Mouse (Mus musculus): ENCODE data around the gene Socs2. TPM values are rescaled to one million over a fixed set of nuclear protein-coding genes. Genes with fewer than 3 reads are reported as not detected.
A peak's percentile ranks its signal among the peaks of the same experiment; 100 is the strongest.

The Socs2 gene
- 133 and 138 TPM in 2 replicates for polyA plus RNA-seq (2014; fragmentation: Nextera tagmentation; extraction: Ambion mirVana)

DNA sequence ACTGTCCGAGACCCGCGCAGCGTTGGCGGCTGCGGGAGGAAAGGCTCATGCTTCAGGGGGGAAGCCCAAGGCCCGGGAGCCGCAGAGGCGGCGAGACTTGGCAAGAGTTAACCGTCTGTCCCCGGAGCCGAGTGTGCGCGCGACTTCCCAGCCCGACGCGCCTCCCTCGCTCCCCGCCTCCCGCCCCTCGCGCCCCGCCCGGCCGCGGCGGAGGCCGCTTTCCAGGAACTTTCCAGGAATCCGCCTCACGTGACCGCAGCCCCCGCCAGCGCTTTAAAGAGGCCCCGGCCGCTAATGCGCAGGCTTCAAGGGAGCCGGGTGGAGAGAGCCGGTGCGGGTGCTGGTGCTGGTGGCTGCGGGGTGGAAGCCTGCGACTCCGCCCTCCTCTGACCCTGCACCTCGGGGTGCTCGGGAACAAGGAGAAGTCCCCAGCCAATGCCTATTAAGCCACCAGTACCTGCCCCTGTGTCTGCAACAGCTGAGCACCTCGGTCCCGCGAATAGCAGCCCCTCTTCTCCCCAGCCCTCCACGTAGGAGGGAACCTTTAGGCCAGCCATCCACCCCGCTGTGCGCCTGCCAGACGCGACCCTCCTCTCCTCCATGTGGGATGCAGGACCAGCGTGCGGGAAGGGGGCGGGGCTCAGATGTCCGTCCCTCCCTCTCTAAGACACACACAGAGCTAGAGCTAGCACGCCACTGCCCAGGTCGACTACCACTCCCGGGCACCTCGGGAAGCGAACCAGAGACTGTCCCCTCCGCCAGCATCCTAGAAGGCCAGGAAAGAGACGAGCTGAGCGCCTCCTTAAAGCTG, at the start of gene Socs2:
Gene Socs2, minus strand, starts transcription at position 496 of the 811 bp plus-strand sequence.
- Histone ChIP-seq H3K36me3 (replicated peaks; ENCODE audit: control insufficient read depth, insufficient read depth) (peaks cover 5% of the 10 kb centered on the region; the same call in 1 of the 2 replicates), H3K4me3 (replicated peaks; ENCODE audit: low read length) (peak within 1 kb of the TSS; percentile 90), H3K27me3 (ENCODE audit: control insufficient read depth, insufficient read depth, low read length) (no peaks in the 10 kb centered on the region), H3K9ac (peak within 1 kb of the TSS; percentile 78), H3K9me3 (ENCODE audit: control insufficient read depth, low read length) (no peaks in the 10 kb centered on the region), H3K27ac (peak within 1 kb of the TSS; percentile 94), H3K4me1 (replicated peaks; ENCODE audit: control insufficient read depth, insufficient read depth, low read length) (peaks cover 14% of the 10 kb centered on the region; the same call in 1 of the 2 replicates), H3K4me2 (replicated peaks) (peak within 1 kb of the TSS; percentile 95)
- under 1% methylated on average over 66 of the region's 66 CpGs for WGBS
- DNase-seq (ENCODE audit: low spot score) = peak; percentile 96
- ATAC-seq (ENCODE audit: low FRiP score) = peak; percentile 89

DNA sequence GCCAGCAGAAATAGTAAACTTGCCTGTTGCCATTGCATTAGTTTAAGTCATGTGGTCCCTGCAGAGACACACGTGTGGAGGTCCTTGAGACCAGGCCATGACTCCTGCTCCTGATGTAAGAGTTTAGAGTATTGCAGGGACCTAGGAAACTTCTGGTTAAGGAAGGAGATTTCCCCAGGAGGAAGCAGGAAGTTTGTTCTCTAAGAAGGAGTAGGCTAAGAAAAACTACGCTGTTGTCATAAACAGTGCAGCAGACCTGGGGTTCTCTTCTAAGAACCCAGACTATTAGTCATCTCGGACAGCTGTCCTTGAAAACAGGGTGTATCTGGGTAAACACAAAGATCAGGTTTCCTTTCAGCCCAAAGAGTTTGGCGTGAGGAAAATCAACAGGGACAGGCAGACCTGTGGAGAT, 48.5 kb upstream of the Socs2 start:
- Histone ChIP-seq H3K9ac (no peak overlapping the region), H3K9me3 (ENCODE audit: control insufficient read depth, low read length) (no peaks in the 10 kb centered on the region), H3K4me1 (replicated peaks; ENCODE audit: control insufficient read depth, insufficient read depth, low read length) (no peaks in the 10 kb centered on the region), H3K27ac (no peak overlapping the region), H3K27me3 (ENCODE audit: control insufficient read depth, insufficient read depth, low read length) (no peaks in the 10 kb centered on the region), H3K4me2 (replicated peaks) (no peak overlapping the region), H3K36me3 (replicated peaks; ENCODE audit: control insufficient read depth, insufficient read depth) (no peaks in the 10 kb centered on the region), H3K4me3 (replicated peaks; ENCODE audit: low read length) (no peak overlapping the region)
- ATAC-seq (ENCODE audit: low FRiP score) = no peak
- 71% methylated on average over 4 of the region's 4 CpGs for WGBS
- no peak for DNase-seq (ENCODE audit: low spot score)

DNA sequence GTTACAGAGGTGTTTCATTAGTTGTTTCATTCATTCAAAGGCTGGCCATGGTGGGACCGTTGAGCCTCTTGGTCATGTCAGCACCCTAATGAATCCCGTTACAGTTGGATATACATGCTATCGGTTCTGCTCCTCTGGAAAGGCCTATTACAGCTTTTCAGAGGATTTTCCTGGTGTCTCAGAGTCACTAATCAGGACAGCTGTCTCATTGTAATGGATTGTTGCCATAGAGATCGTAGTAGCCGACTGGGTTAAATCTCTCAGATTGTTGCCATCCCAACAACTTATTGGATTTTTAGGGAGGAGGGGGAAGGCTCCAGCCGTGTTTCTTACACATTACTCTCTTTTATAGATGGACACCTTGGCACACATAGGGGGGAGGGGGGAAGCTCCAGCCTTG, 47.5 kb upstream of the Socs2 start:
- Histone ChIP-seq H3K27me3 (ENCODE audit: control insufficient read depth, insufficient read depth, low read length) (no peaks in the 10 kb centered on the region), H3K9me3 (ENCODE audit: control insufficient read depth, low read length) (no peaks in the 10 kb centered on the region), H3K9ac (no peak overlapping the region), H3K4me1 (replicated peaks; ENCODE audit: control insufficient read depth, insufficient read depth, low read length) (no peaks in the 10 kb centered on the region), H3K36me3 (replicated peaks; ENCODE audit: control insufficient read depth, insufficient read depth) (no peaks in the 10 kb centered on the region), H3K4me2 (replicated peaks) (no peak overlapping the region), H3K4me3 (replicated peaks; ENCODE audit: low read length) (no peak overlapping the region), H3K27ac (no peak overlapping the region)
- DNase-seq (ENCODE audit: low spot score) (no peak), ATAC-seq (ENCODE audit: low FRiP score) (no peak)
- 50% methylated on average over 6 of the region's 6 CpGs for WGBS

DNA sequence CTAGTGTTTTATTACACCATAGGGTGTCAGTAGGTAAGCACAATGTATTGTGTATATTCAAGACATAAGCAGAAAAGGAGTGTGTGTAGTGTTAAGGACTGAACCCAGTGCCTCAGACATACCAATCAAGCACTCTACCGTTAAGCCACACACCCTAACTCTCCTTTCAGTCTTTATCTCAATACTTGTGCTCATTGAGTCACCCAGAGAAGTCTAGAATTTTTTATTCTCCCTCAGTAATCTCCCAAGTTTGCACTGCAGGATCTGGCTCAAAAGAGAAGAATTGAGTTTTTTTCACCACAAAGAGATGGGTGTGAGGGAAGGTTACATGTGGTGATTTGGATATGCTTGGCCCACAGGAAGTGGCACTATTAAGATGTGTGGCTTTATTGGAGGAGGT, 45.3 kb upstream of the Socs2 start:
- WGBS = 82% methylated on average over 1 of the region's 1 CpGs
- H3K9me3 ChIP-seq (ENCODE audit: control insufficient read depth, low read length) = no peaks in the 10 kb centered on the region
- no peaks in the 10 kb centered on the region for H3K27me3 ChIP-seq (ENCODE audit: control insufficient read depth, insufficient read depth, low read length)

DNA sequence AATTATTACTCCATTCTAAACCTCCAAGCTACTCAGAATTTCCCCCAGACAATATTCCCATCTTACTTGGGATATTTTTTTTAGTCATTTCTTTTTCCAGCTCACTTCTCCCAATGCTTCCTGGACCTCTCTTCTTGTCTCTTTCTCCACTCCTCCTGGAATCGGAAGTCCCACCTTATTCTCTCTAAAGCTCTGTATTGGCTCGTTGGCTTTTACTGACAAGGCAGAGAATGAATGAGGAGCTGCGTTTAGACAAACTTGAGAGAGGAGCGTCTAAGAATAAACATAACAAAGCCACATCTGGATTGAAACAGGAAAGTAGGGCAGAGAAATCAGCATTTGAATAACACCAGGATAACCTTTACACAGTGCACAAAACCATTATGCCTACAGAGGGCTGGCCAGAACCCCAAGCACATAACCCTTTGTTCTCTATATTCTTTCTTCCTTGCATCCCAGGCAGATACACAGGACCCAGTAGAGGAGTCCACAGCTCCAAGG, 44.1 kb upstream of the Socs2 start:
- no peaks in the 10 kb centered on the region for H3K4me1 ChIP-seq (replicated peaks; ENCODE audit: control insufficient read depth, insufficient read depth, low read length)
- H3K36me3 ChIP-seq (replicated peaks; ENCODE audit: control insufficient read depth, insufficient read depth) = no peaks in the 10 kb centered on the region
- 41% methylated on average over 4 of the region's 4 CpGs for WGBS
- ATAC-seq (ENCODE audit: low FRiP score) (no peak), DNase-seq (ENCODE audit: low spot score) (no peak)
- no peaks in the 10 kb centered on the region for H3K27me3 ChIP-seq (ENCODE audit: control insufficient read depth, insufficient read depth, low read length)
- H3K4me3 ChIP-seq (replicated peaks; ENCODE audit: low read length) = no peak overlapping the region
- no peak overlapping the region for H3K27ac ChIP-seq
- no peak overlapping the region for H3K4me2 ChIP-seq (replicated peaks)
- no peaks in the 10 kb centered on the region for H3K9me3 ChIP-seq (ENCODE audit: control insufficient read depth, low read length)
- no peak overlapping the region for H3K9ac ChIP-seq

More for the DNA sequence above, 45.3 kb upstream of the Socs2 start:
- Histone ChIP-seq H3K4me1 (replicated peaks; ENCODE audit: control insufficient read depth, insufficient read depth, low read length) (no peaks in the 10 kb centered on the region), H3K4me2 (replicated peaks) (no peak overlapping the region), H3K27ac (no peak overlapping the region), H3K9ac (no peak overlapping the region), H3K4me3 (replicated peaks; ENCODE audit: low read length) (no peak overlapping the region), H3K36me3 (replicated peaks; ENCODE audit: control insufficient read depth, insufficient read depth) (no peaks in the 10 kb centered on the region)
- no peak for DNase-seq (ENCODE audit: low spot score)
- ATAC-seq (ENCODE audit: low FRiP score) = no peak

DNA sequence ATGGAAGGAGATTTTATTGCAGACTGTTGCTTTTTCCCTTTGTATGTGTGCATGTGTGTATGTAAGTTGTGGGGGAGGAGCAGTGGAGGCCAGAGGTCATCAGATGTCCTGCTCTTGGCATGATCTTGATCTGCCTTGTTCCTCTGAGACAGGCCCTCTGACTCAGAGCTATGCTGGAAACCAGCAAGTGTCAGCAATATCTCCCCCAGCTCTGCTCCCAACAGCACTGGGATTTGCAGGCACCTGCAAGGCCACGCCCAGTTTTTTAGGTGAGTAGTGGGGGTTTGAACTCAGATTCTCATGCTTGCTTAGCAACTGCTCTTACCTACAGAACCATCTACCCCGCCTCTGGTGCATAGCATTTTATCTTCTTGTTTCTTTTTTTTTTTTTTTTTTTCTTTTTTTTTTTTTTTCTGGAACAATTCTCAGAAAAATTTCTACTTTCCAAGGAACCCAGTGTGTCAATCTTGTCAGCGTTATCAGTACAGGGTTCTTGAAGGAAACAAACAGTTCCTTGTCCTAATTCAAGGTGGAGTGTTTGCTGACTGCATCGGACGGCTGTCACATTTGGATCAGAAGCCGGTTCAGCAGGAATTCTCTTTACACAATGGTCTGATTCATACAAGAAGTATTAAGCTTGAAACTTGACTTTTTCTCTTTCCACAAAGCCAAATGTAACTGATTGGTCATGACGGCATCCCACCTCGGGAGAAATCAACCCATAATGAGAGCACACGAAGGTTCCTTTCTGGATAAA, 41.2 kb upstream of the Socs2 start:
- no peak overlapping the region for H3K9ac ChIP-seq
- DNase-seq (ENCODE audit: low spot score) (no peak), ATAC-seq (ENCODE audit: low FRiP score) (no peak)
- WGBS = 83% methylated on average over 9 of the region's 9 CpGs
- no peak overlapping the region for H3K4me3 ChIP-seq (replicated peaks; ENCODE audit: low read length)
- H3K4me1 ChIP-seq (replicated peaks; ENCODE audit: control insufficient read depth, insufficient read depth, low read length) = no peaks in the 10 kb centered on the region
- no peaks in the 10 kb centered on the region for H3K36me3 ChIP-seq (replicated peaks; ENCODE audit: control insufficient read depth, insufficient read depth)
- no peak overlapping the region for H3K4me2 ChIP-seq (replicated peaks)
- no peaks in the 10 kb centered on the region for H3K27me3 ChIP-seq (ENCODE audit: control insufficient read depth, insufficient read depth, low read length)
- H3K27ac ChIP-seq = no peak overlapping the region
- H3K9me3 ChIP-seq (ENCODE audit: control insufficient read depth, low read length) = no peaks in the 10 kb centered on the region

DNA sequence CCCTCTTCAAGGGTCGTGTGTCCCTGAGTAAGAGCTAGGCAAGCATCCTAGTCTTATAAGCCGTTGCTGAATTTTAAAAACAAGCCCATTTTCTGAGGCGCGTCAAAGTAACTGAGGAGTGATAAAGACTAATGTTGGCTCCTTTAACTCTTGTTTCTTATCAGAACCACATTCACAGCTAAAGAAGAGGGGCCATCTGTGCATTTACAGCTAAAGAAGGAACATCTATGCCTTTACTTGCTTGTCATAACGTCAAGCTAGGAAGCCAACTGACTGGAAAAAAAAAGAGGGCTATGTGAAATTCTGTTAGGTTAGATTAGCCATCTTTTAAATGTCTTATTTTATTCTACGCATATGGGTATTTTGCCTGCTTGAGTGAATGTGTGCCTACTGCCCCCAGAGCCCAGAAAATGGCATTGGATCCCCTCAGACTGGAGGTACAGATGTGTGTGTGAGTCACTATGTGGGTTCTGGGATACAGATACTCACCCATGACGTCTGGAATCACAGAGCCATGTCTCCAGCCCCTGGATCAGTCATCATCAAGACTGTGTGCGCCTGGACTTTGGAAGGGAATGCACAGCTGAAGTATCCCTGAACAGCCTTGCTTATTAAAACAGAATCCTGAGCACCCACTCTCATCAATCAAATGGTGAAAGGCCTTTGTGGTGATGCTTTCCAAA, 40.5 kb upstream of the Socs2 start:
- no peak for ATAC-seq (ENCODE audit: low FRiP score)
- no peaks in the 10 kb centered on the region for H3K27me3 ChIP-seq (ENCODE audit: control insufficient read depth, insufficient read depth, low read length)
- H3K27ac ChIP-seq = no peak overlapping the region
- no peak overlapping the region for H3K4me3 ChIP-seq (replicated peaks; ENCODE audit: low read length)
- no peak overlapping the region for H3K4me2 ChIP-seq (replicated peaks)
- no peak overlapping the region for H3K9ac ChIP-seq
- H3K36me3 ChIP-seq (replicated peaks; ENCODE audit: control insufficient read depth, insufficient read depth) = no peaks in the 10 kb centered on the region
- 84% methylated on average over 8 of the region's 8 CpGs for WGBS
- H3K9me3 ChIP-seq (ENCODE audit: control insufficient read depth, low read length) = no peaks in the 10 kb centered on the region
- DNase-seq (ENCODE audit: low spot score) = no peak
- no peaks in the 10 kb centered on the region for H3K4me1 ChIP-seq (replicated peaks; ENCODE audit: control insufficient read depth, insufficient read depth, low read length)

DNA sequence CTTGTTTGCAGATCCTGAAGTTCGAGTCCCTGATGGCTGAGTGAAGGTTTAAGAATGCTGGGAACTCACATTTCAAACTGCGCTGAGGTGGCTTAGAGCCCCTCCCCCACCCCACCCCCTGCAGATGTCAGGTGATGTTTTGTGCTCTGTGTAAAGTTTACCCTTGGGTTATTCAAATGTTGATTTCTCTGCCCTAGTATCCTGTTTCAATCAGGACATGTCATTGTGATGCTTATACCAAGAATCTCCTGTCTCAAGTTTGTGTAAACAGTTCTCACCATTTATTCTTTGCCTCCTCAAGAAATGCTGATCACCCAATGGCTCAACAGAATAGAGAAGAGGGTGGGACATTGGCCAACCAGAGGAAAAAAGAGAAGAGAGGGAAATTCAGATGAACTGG, 39.1 kb upstream of the Socs2 start:
- Histone ChIP-seq H3K9ac (no peak overlapping the region), H3K4me3 (replicated peaks; ENCODE audit: low read length) (no peak overlapping the region)
- 81% methylated on average over 2 of the region's 2 CpGs for WGBS

DNA sequence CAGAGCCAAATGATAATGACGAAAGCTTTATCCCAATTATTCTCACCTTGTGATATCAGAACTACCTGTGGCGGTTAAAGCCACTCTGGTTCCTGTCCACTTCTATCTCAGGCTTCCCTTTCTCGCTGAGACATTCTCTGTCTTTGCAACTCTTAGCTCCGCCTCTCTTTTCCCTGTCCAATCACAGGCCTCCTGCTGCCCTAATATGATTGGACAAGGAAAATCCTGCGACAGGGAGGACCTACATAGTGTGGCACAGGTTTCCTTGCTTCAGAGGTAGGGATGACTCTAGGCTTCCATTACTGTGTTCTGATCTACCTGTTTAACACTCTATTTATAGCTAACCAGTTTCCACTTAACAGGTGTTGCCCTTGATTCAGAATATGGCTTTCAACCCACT, 36.3 kb upstream of the Socs2 start:
- 88% methylated on average over 5 of the region's 5 CpGs for WGBS
- no peak overlapping the region for H3K4me2 ChIP-seq (replicated peaks)
- no peak overlapping the region for H3K4me3 ChIP-seq (replicated peaks; ENCODE audit: low read length)
- H3K9me3 ChIP-seq (ENCODE audit: control insufficient read depth, low read length) = no peaks in the 10 kb centered on the region
- H3K4me1 ChIP-seq (replicated peaks; ENCODE audit: control insufficient read depth, insufficient read depth, low read length) = no peaks in the 10 kb centered on the region
- DNase-seq (ENCODE audit: low spot score) (no peak), ATAC-seq (ENCODE audit: low FRiP score) (no peak)
- H3K36me3 ChIP-seq (replicated peaks; ENCODE audit: control insufficient read depth, insufficient read depth) = no peaks in the 10 kb centered on the region
- H3K27me3 ChIP-seq (ENCODE audit: control insufficient read depth, insufficient read depth, low read length) = no peaks in the 10 kb centered on the region
- no peak overlapping the region for H3K9ac ChIP-seq
- H3K27ac ChIP-seq = no peak overlapping the region

More for the DNA sequence above, 39.1 kb upstream of the Socs2 start:
- no peaks in the 10 kb centered on the region for H3K9me3 ChIP-seq (ENCODE audit: control insufficient read depth, low read length)
- DNase-seq (ENCODE audit: low spot score) = no peak
- no peaks in the 10 kb centered on the region for H3K27me3 ChIP-seq (ENCODE audit: control insufficient read depth, insufficient read depth, low read length)
- no peaks in the 10 kb centered on the region for H3K36me3 ChIP-seq (replicated peaks; ENCODE audit: control insufficient read depth, insufficient read depth)
- no peak overlapping the region for H3K4me2 ChIP-seq (replicated peaks)
- no peak for ATAC-seq (ENCODE audit: low FRiP score)
- H3K27ac ChIP-seq = no peak overlapping the region
- no peaks in the 10 kb centered on the region for H3K4me1 ChIP-seq (replicated peaks; ENCODE audit: control insufficient read depth, insufficient read depth, low read length)
